Mouse (Mus musculus) bone marrow, adult 2 months (tissue): Measurements from ENCODE around the gene Tiprl.

Experiments
- CTCF ChIP-seq: fragments of 200-500 bp; IDR thresholded peaks from 2 replicates; pipeline ENCODE4 v1.5.1; 2011; ENCODE audit warnings: low read length, control low read depth; ENCODE audit not compliant: control insufficient read depth, insufficient read depth
- POLR2A ChIP-seq: fragments of 200-500 bp; IDR thresholded peaks from 2 replicates; pipeline ENCODE4 v1.6.1; 2011; ENCODE audit warnings: low read depth, mild to moderate bottlenecking, control low read depth, low read length, borderline replicate concordance; ENCODE audit not compliant: control insufficient read depth

GRCm38 (mm10) chr1:165174059-165174616, 62.7 kb downstream of the Tiprl start:
- TF ChIP-seq CTCF (no peak), POLR2A (no peak)
